Mouse (Mus musculus): ENCODE measurements around the gene Wdr25. TPM values are rescaled to one million over a fixed set of nuclear protein-coding genes. Genes with fewer than 3 reads are reported as not detected.

Gene Wdr25
- polyA plus RNA-seq, 1 experiment from 2014 or later = 5.0 TPM

GRCm38 (mm10) chr12:108967631-108968030 is 74.2 kb downstream of the Wdr25 start:
- H3K36me3 ChIP-seq (ENCODE audit: control insufficient read depth, insufficient read depth, low read length) = no peaks in the 10 kb centered on the region
- no peak overlapping the region for H3K9ac ChIP-seq (ENCODE audit: low read length)
- no peak for ATAC-seq (ENCODE audit: insufficient number of reproducible peaks, insufficient read depth, low FRiP score, low read depth)
- H3K9me3 ChIP-seq (ENCODE audit: control insufficient read depth, low read length) = no peaks in the 10 kb centered on the region
- no peak overlapping the region for H3K4me3 ChIP-seq (ENCODE audit: control insufficient read depth in 1 of 2, insufficient read depth in 1 of 2, low read depth in 1 of 2, low read length in 2 of 2)
- H3K27ac ChIP-seq (replicated peaks in 1 of 2; ENCODE audit: control insufficient read depth in 1 of 2, insufficient read depth in 1 of 2, low read depth in 2 of 2, low read length in 2 of 2) = no peak overlapping the region
- no peak overlapping the region for H3K4me2 ChIP-seq (ENCODE audit: low read length)
- H3K27me3 ChIP-seq (ENCODE audit: control insufficient read depth, insufficient read depth, low read length) = no peaks in the 10 kb centered on the region
- 73% methylated on average over 4 of the region's 4 CpGs for WGBS
- H3K4me1 ChIP-seq (ENCODE audit: control insufficient read depth in 2 of 2, insufficient read depth in 2 of 2, low read length in 2 of 2) = no peaks in the 10 kb centered on the region

- Histone ChIP-seq H3K9ac (ENCODE audit: low read length) (no peak overlapping the region), H3K36me3 (ENCODE audit: control insufficient read depth, insufficient read depth, low read length) (no peaks in the 10 kb centered on the region), H3K9me3 (ENCODE audit: control insufficient read depth, low read length) (no peaks in the 10 kb centered on the region), H3K27ac (replicated peaks in 1 of 2; ENCODE audit: control insufficient read depth in 1 of 2, insufficient read depth in 1 of 2, low read depth in 2 of 2, low read length in 2 of 2) (no peak overlapping the region), H3K27me3 (ENCODE audit: control insufficient read depth, insufficient read depth, low read length) (no peaks in the 10 kb centered on the region), H3K4me2 (ENCODE audit: low read length) (no peak overlapping the region), H3K4me3 (ENCODE audit: control insufficient read depth in 1 of 2, insufficient read depth in 1 of 2, low read depth in 1 of 2, low read length in 2 of 2) (no peak overlapping the region), H3K4me1 (ENCODE audit: control insufficient read depth in 2 of 2, insufficient read depth in 2 of 2, low read length in 2 of 2) (no peaks in the 10 kb centered on the region)
- no peak for ATAC-seq (ENCODE audit: insufficient number of reproducible peaks, insufficient read depth, low FRiP score, low read depth)
- WGBS = 80% methylated on average over 10 of the region's 10 CpGs
Measured at GRCm38 (mm10) chr12:108968031-108968430, 74.6 kb downstream of the Wdr25 start.

- WGBS = 84% methylated on average over 9 of the region's 9 CpGs
- H3K27me3 ChIP-seq (ENCODE audit: control insufficient read depth, insufficient read depth, low read length) = no peaks in the 10 kb centered on the region
Measured at GRCm38 (mm10) chr12:108971446-108971845, 78.0 kb downstream of the Wdr25 start.

GRCm38 (mm10) chr12:108972234-108972633 is 78.8 kb downstream of the Wdr25 start:
- no peaks in the 10 kb centered on the region for H3K36me3 ChIP-seq (ENCODE audit: control insufficient read depth, insufficient read depth, low read length)
- no peak overlapping the region for H3K27ac ChIP-seq (replicated peaks in 1 of 2; ENCODE audit: control insufficient read depth in 1 of 2, insufficient read depth in 1 of 2, low read depth in 2 of 2, low read length in 2 of 2)
- no peaks in the 10 kb centered on the region for H3K4me1 ChIP-seq (ENCODE audit: control insufficient read depth in 2 of 2, insufficient read depth in 2 of 2, low read length in 2 of 2)
- peaks cover 8% of the 10 kb centered on the region; the same call in 1 of the 2 replicates for H3K9me3 ChIP-seq (ENCODE audit: control insufficient read depth, low read length)
- no peak overlapping the region for H3K9ac ChIP-seq (ENCODE audit: low read length)
- H3K27me3 ChIP-seq (ENCODE audit: control insufficient read depth, insufficient read depth, low read length) = no peaks in the 10 kb centered on the region
- WGBS = 82% methylated on average over 14 of the region's 14 CpGs
- H3K4me2 ChIP-seq (ENCODE audit: low read length) = no peak overlapping the region
- no peak overlapping the region for H3K4me3 ChIP-seq (ENCODE audit: control insufficient read depth in 1 of 2, insufficient read depth in 1 of 2, low read depth in 1 of 2, low read length in 2 of 2)
- ATAC-seq (ENCODE audit: insufficient number of reproducible peaks, insufficient read depth, low FRiP score, low read depth) = no peak

More at GRCm38 (mm10) chr12:108971446-108971845, 78.0 kb downstream of the Wdr25 start:
- no peak for ATAC-seq (ENCODE audit: insufficient number of reproducible peaks, insufficient read depth, low FRiP score, low read depth)
- H3K4me3 ChIP-seq (ENCODE audit: control insufficient read depth in 1 of 2, insufficient read depth in 1 of 2, low read depth in 1 of 2, low read length in 2 of 2) = no peak overlapping the region
- H3K4me2 ChIP-seq (ENCODE audit: low read length) = no peak overlapping the region
- no peaks in the 10 kb centered on the region for H3K36me3 ChIP-seq (ENCODE audit: control insufficient read depth, insufficient read depth, low read length)
- peaks cover 8% of the 10 kb centered on the region; the same call in 1 of the 2 replicates for H3K9me3 ChIP-seq (ENCODE audit: control insufficient read depth, low read length)
- H3K27ac ChIP-seq (replicated peaks in 1 of 2; ENCODE audit: control insufficient read depth in 1 of 2, insufficient read depth in 1 of 2, low read depth in 2 of 2, low read length in 2 of 2) = no peak overlapping the region
- H3K4me1 ChIP-seq (ENCODE audit: control insufficient read depth in 2 of 2, insufficient read depth in 2 of 2, low read length in 2 of 2) = no peaks in the 10 kb centered on the region
- H3K9ac ChIP-seq (ENCODE audit: low read length) = no peak overlapping the region

GRCm38 (mm10) chr12:108979977-108980376 is 86.5 kb downstream of the Wdr25 start:
- 43% methylated on average over 10 of the region's 10 CpGs for WGBS
- Histone ChIP-seq H3K9ac (ENCODE audit: low read length) (no peak overlapping the region), H3K9me3 (ENCODE audit: control insufficient read depth, low read length) (peaks cover 2% of the 10 kb centered on the region; the same call in 1 of the 2 replicates), H3K27ac (replicated peaks in 1 of 2; ENCODE audit: control insufficient read depth in 1 of 2, insufficient read depth in 1 of 2, low read depth in 2 of 2, low read length in 2 of 2) (no peak overlapping the region), H3K27me3 (ENCODE audit: control insufficient read depth, insufficient read depth, low read length) (no peaks in the 10 kb centered on the region), H3K36me3 (ENCODE audit: control insufficient read depth, insufficient read depth, low read length) (no peaks in the 10 kb centered on the region), H3K4me2 (ENCODE audit: low read length) (no peak overlapping the region), H3K4me1 (ENCODE audit: control insufficient read depth in 2 of 2, insufficient read depth in 2 of 2, low read length in 2 of 2) (no peaks in the 10 kb centered on the region), H3K4me3 (ENCODE audit: control insufficient read depth in 1 of 2, insufficient read depth in 1 of 2, low read depth in 1 of 2, low read length in 2 of 2) (no peak overlapping the region)
- ATAC-seq (ENCODE audit: insufficient number of reproducible peaks, insufficient read depth, low FRiP score, low read depth) = no peak

- Histone ChIP-seq H3K9me3 (ENCODE audit: control insufficient read depth, low read length) (no peaks in the 10 kb centered on the region), H3K36me3 (ENCODE audit: control insufficient read depth, insufficient read depth, low read length) (no peaks in the 10 kb centered on the region), H3K4me3 (ENCODE audit: control insufficient read depth in 1 of 2, insufficient read depth in 1 of 2, low read depth in 1 of 2, low read length in 2 of 2) (no peak overlapping the region), H3K27me3 (ENCODE audit: control insufficient read depth, insufficient read depth, low read length) (no peaks in the 10 kb centered on the region), H3K27ac (replicated peaks in 1 of 2; ENCODE audit: control insufficient read depth in 1 of 2, insufficient read depth in 1 of 2, low read depth in 2 of 2, low read length in 2 of 2) (no peak overlapping the region), H3K4me1 (ENCODE audit: control insufficient read depth in 2 of 2, insufficient read depth in 2 of 2, low read length in 2 of 2) (no peaks in the 10 kb centered on the region), H3K9ac (ENCODE audit: low read length) (no peak overlapping the region), H3K4me2 (ENCODE audit: low read length) (no peak overlapping the region)
- WGBS = 81% methylated on average over 14 of the region's 14 CpGs
- ATAC-seq (ENCODE audit: insufficient number of reproducible peaks, insufficient read depth, low FRiP score, low read depth) = no peak
Measured at GRCm38 (mm10) chr12:108981941-108982683, 88.7 kb downstream of the Wdr25 start.

- H3K4me1 ChIP-seq (ENCODE audit: control insufficient read depth in 2 of 2, insufficient read depth in 2 of 2, low read length in 2 of 2) = no peaks in the 10 kb centered on the region
- no peak overlapping the region for H3K4me2 ChIP-seq (ENCODE audit: low read length)
- no peaks in the 10 kb centered on the region for H3K9me3 ChIP-seq (ENCODE audit: control insufficient read depth, low read length)
- no peak overlapping the region for H3K4me3 ChIP-seq (ENCODE audit: control insufficient read depth in 1 of 2, insufficient read depth in 1 of 2, low read depth in 1 of 2, low read length in 2 of 2)
- H3K27me3 ChIP-seq (ENCODE audit: control insufficient read depth, insufficient read depth, low read length) = no peaks in the 10 kb centered on the region
- no peak overlapping the region for H3K9ac ChIP-seq (ENCODE audit: low read length)
- no peaks in the 10 kb centered on the region for H3K36me3 ChIP-seq (ENCODE audit: control insufficient read depth, insufficient read depth, low read length)
- no peak for ATAC-seq (ENCODE audit: insufficient number of reproducible peaks, insufficient read depth, low FRiP score, low read depth)
- no peak overlapping the region for H3K27ac ChIP-seq (replicated peaks in 1 of 2; ENCODE audit: control insufficient read depth in 1 of 2, insufficient read depth in 1 of 2, low read depth in 2 of 2, low read length in 2 of 2)
- 63% methylated on average over 6 of the region's 6 CpGs for WGBS
Measured at GRCm38 (mm10) chr12:108982684-108982960, 89.2 kb downstream of the Wdr25 start.

GRCm38 (mm10) chr12:108983496-108983895 is 90.1 kb downstream of the Wdr25 start:
- ATAC-seq (ENCODE audit: insufficient number of reproducible peaks, insufficient read depth, low FRiP score, low read depth) = no peak
- Histone ChIP-seq H3K9ac (ENCODE audit: low read length) (no peak overlapping the region), H3K4me2 (ENCODE audit: low read length) (no peak overlapping the region), H3K4me3 (ENCODE audit: control insufficient read depth in 1 of 2, insufficient read depth in 1 of 2, low read depth in 1 of 2, low read length in 2 of 2) (no peak overlapping the region), H3K27me3 (ENCODE audit: control insufficient read depth, insufficient read depth, low read length) (no peaks in the 10 kb centered on the region), H3K36me3 (ENCODE audit: control insufficient read depth, insufficient read depth, low read length) (no peaks in the 10 kb centered on the region), H3K9me3 (ENCODE audit: control insufficient read depth, low read length) (no peaks in the 10 kb centered on the region), H3K27ac (replicated peaks in 1 of 2; ENCODE audit: control insufficient read depth in 1 of 2, insufficient read depth in 1 of 2, low read depth in 2 of 2, low read length in 2 of 2) (no peak overlapping the region), H3K4me1 (ENCODE audit: control insufficient read depth in 2 of 2, insufficient read depth in 2 of 2, low read length in 2 of 2) (no peaks in the 10 kb centered on the region)
- WGBS = 82% methylated on average over 6 of the region's 6 CpGs
